In genomic region chr9:102428031-102428430, GRCm38 (mm10) we compare ENCODE assay signal across 12 mouse cellular contexts.
"Had no signal": no experiment of that assay in that cellular context is flagged by ENCODE, and none has a peak within 500 bp of the region (broad histone marks: within the 10 kb centered on the region; RNA-seq: fewer than 3 reads in every experiment).

No protein-coding gene starts in this region.

- DNase-seq: cerebellum, postnatal 25 days; cerebellum, postnatal 36 days; embryo, embryonic 11 days; forebrain, postnatal 0 days; gastrocnemius, adult 2 months; gastrocnemius, postnatal 10 days; gastrocnemius, postnatal 14 days; gastrocnemius, postnatal 25 days; gastrocnemius, postnatal 36 days; heart, adult 11 months; heart, adult 18-20 months; heart, adult 2 months had no signal
